Mouse (Mus musculus) intestine, embryonic 14.5 days (tissue): ENCODE measurements at regions not wholly inside any gene's neighbourhood (a gene's known extent, or its start where the extent isn't known, plus 50 kb on each side); places are given as distances from the start of the nearest gene placed in this dataset.
A peak's percentile ranks its signal among the peaks of the same experiment; 100 is the strongest.

Experiments used
- ATAC-seq: fragments of 200-750 bp; cut with Nextera tagmentation; replicated peaks from 2 replicates; pipeline ENCODE4 v1.8.0; 2017; ENCODE audit warnings: low read depth, moderate number of reproducible peaks, moderate TSS enrichment, moderate library complexity; ENCODE audit not compliant: low FRiP score, low TSS enrichment
- DNase-seq: peaks from one replicate; pipeline ENCODE4 v3.0.0-alpha.2; 2018; ENCODE audit warnings: low spot score
- H3K27ac ChIP-seq: fragments of 300-500 bp; sonication (generic); 2 replicates; pipeline ENCODE4 v1.5.1; 2014; ENCODE audit warnings: low read depth, mild to moderate bottlenecking, control low read depth
- H3K27me3 ChIP-seq: fragments of 300-500 bp; sonication (generic); replicated peaks from 2 replicates; pipeline ENCODE4 v1.6.1; 2014; ENCODE audit warnings: low read length, control low read depth; ENCODE audit not compliant: control insufficient read depth, insufficient read depth
- H3K36me3 ChIP-seq: fragments of 300-500 bp; sonication (generic); 2 replicates; pipeline ENCODE4 v1.6.1; 2014; ENCODE audit warnings: low read length, control low read depth; ENCODE audit not compliant: control insufficient read depth, insufficient read depth
- H3K4me1 ChIP-seq: fragments of 300-500 bp; sonication (generic); replicated peaks from 2 replicates; pipeline ENCODE4 v1.6.1; 2014; ENCODE audit warnings: low read length, control low read depth, mixed read lengths; ENCODE audit not compliant: control insufficient read depth, insufficient read depth
- H3K4me2 ChIP-seq: fragments of 300-500 bp; sonication (generic); 2 replicates; pipeline ENCODE4 v1.6.1; 2014; ENCODE audit warnings: low read length
- H3K4me3 ChIP-seq: fragments of 300-500 bp; sonication (generic); 2 replicates; pipeline ENCODE4 v1.5.1; 2014; ENCODE audit warnings: low read depth, low read length, control low read depth, mixed read lengths
- H3K9ac ChIP-seq: fragments of 300-500 bp; sonication (generic); 2 replicates; pipeline ENCODE4 v1.6.1; 2014; ENCODE audit warnings: mild to moderate bottlenecking, low read length
- H3K9me3 ChIP-seq: fragments of 300-500 bp; sonication (generic); 2 replicates; pipeline ENCODE4 v1.6.1; 2016; ENCODE audit warnings: low read length, control low read depth; ENCODE audit not compliant: control insufficient read depth
- WGBS: fragments of 180-500 bp; shearing (Covaris S2); extraction: QIAGEN DNeasy Blood & Tissue Kit; methylation state at CpG from one replicate; pipeline ENCODE4 v1.1.7; 2014; 5-methylcytosine and 5-hydroxymethylcytosine counted together

- no peak overlapping the region for H3K4me3 ChIP-seq
- H3K36me3 ChIP-seq, result no peaks in the 10 kb centered on the region
- no peak for DNase-seq
- H3K9ac ChIP-seq, result no peak overlapping the region
- no peaks in the 10 kb centered on the region for H3K9me3 ChIP-seq
- no peaks in the 10 kb centered on the region for H3K27me3 ChIP-seq
- H3K4me2 ChIP-seq, result no peak overlapping the region
- no peak overlapping the region for H3K27ac ChIP-seq
- ATAC-seq, result no peak
- H3K4me1 ChIP-seq, result peaks cover 4% of the 10 kb centered on the region
- WGBS, result 89% methylated on average over 2 of the region's 2 CpGs
These were observed 168.3 kb upstream of the Jmjd1c start for GRCm38 (mm10) chr10:66927651-66928050.

- ATAC-seq, result peak; percentile 74
- H3K4me1 ChIP-seq, result no peaks in the 10 kb centered on the region; the same call in 1 of the 2 replicates
- DNase-seq, result no peak
- H3K27ac ChIP-seq, result no peak overlapping the region
- no peak overlapping the region for H3K9ac ChIP-seq
- WGBS, result 56% methylated on average over 6 of the region's 6 CpGs
- H3K4me3 ChIP-seq, result no peak overlapping the region
- no peaks in the 10 kb centered on the region for H3K9me3 ChIP-seq
- H3K4me2 ChIP-seq, result no peak overlapping the region
- H3K36me3 ChIP-seq, result no peaks in the 10 kb centered on the region
- no peaks in the 10 kb centered on the region for H3K27me3 ChIP-seq
These were observed 167.5 kb upstream of the Jmjd1c start for GRCm38 (mm10) chr10:66928211-66928990.

DNA sequence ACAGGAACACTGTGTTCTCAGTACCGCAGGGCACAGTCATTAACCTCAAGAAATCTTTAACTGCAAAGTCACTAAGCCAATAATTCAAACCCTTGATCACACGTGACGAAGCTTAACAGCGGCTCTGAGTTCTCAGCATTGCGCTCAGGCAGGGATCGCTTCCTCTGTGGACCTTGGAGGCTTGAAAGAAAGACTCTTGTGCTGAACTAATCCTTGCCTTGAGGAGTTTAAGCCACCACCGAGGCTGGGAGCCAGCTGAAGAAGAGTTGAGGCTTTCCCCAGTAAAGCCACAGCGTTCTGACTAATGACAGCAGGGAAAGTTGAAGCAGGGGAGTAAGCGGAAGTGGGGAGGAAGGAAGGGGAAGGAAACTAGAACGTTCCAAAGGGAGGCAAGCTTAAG lies 165.4 kb upstream of the Jmjd1c start:
- Histone ChIP-seq H3K9ac (no peak overlapping the region), H3K27me3 (no peaks in the 10 kb centered on the region), H3K4me3 (no peak overlapping the region), H3K9me3 (no peaks in the 10 kb centered on the region), H3K4me1 (no peaks in the 10 kb centered on the region; the same call in 1 of the 2 replicates), H3K27ac (no peak overlapping the region), H3K36me3 (no peaks in the 10 kb centered on the region), H3K4me2 (no peak overlapping the region)
- no peak for DNase-seq
- no peak for ATAC-seq
- 64% methylated on average over 10 of the region's 10 CpGs for WGBS

DNA sequence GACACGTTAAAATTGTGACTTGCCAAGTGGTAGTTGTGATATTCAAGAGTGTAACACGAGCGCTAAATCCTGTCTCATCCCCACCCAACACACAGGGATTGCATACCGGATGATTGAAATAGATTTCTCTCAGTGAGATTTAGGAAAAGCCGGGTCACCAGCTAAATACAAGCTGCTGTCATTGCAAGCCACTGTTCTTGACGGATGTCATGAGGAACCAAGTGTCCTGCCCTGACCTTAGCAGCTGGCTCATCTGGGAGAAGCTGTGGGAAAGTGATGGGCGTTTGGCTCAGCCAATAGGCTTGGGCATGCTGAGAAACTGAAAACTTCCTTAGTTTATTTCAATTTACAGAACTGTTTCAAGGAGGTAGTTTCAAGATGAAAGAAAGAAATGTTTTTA lies 164.4 kb upstream of the Jmjd1c start:
- H3K4me3 ChIP-seq, result no peak overlapping the region
- no peak overlapping the region for H3K27ac ChIP-seq
- WGBS, result 73% methylated on average over 7 of the region's 7 CpGs
- no peaks in the 10 kb centered on the region for H3K9me3 ChIP-seq
- H3K27me3 ChIP-seq, result no peaks in the 10 kb centered on the region
- DNase-seq, result no peak
- H3K9ac ChIP-seq, result no peak overlapping the region
- H3K4me2 ChIP-seq, result no peak overlapping the region
- H3K36me3 ChIP-seq, result no peaks in the 10 kb centered on the region
- no peak for ATAC-seq
- no peaks in the 10 kb centered on the region; the same call in 1 of the 2 replicates for H3K4me1 ChIP-seq

- Histone ChIP-seq H3K36me3 (no peaks in the 10 kb centered on the region), H3K4me1 (no peaks in the 10 kb centered on the region; the same call in 1 of the 2 replicates), H3K27me3 (no peaks in the 10 kb centered on the region), H3K9me3 (no peaks in the 10 kb centered on the region), H3K4me2 (no peak overlapping the region), H3K27ac (no peak overlapping the region), H3K9ac (no peak overlapping the region), H3K4me3 (no peak overlapping the region)
- 76% methylated on average over 6 of the region's 6 CpGs for WGBS
- no peak for ATAC-seq
- no peak for DNase-seq
These were observed 163.4 kb upstream of the Jmjd1c start for GRCm38 (mm10) chr10:66932544-66932943.

DNA sequence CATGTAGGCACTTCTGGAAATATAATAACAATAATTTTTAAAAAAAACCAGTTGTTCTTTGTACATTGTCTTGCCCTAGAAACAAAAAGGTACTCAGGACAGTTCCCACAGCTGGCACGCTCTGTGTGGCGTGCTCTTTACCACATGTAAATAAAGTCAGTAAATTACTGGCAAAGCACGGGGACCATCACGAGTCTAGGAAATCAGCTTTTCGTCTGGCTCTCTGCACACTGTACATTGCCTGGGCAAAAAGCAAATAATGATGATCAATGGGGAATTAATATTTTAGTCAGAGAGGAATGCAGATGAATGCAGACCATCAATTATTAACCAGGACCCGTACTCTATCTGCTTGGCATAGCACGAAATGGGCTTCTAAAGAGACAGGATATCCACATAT lies 162.2 kb upstream of the Jmjd1c start:
- Histone ChIP-seq H3K27me3 (no peaks in the 10 kb centered on the region), H3K36me3 (no peaks in the 10 kb centered on the region), H3K4me2 (no peak overlapping the region), H3K9ac (no peak overlapping the region), H3K4me3 (no peak overlapping the region), H3K27ac (no peak overlapping the region), H3K9me3 (no peaks in the 10 kb centered on the region), H3K4me1 (no peaks in the 10 kb centered on the region; the same call in 1 of the 2 replicates)
- DNase-seq (no peak), ATAC-seq (no peak)
- 56% methylated on average over 7 of the region's 7 CpGs for WGBS

- ATAC-seq (no peak), DNase-seq (no peak)
- Histone ChIP-seq H3K9me3 (no peaks in the 10 kb centered on the region), H3K9ac (no peak overlapping the region), H3K36me3 (no peaks in the 10 kb centered on the region), H3K4me2 (no peak overlapping the region), H3K4me1 (no peaks in the 10 kb centered on the region; the same call in 1 of the 2 replicates), H3K27ac (no peak overlapping the region), H3K4me3 (no peak overlapping the region), H3K27me3 (no peaks in the 10 kb centered on the region)
- 43% methylated on average over 6 of the region's 6 CpGs for WGBS
These were observed 160.2 kb upstream of the Jmjd1c start for GRCm38 (mm10) chr10:66935731-66936130.

- Histone ChIP-seq H3K27ac (no peak overlapping the region), H3K27me3 (no peaks in the 10 kb centered on the region), H3K4me1 (no peaks in the 10 kb centered on the region; the same call in 1 of the 2 replicates), H3K4me3 (no peak overlapping the region), H3K4me2 (no peak overlapping the region), H3K36me3 (no peaks in the 10 kb centered on the region), H3K9me3 (no peaks in the 10 kb centered on the region), H3K9ac (no peak overlapping the region)
- 91% methylated on average over 13 of the region's 13 CpGs for WGBS
- ATAC-seq (no peak), DNase-seq (no peak)
These were observed 158.8 kb upstream of the Jmjd1c start for GRCm38 (mm10) chr10:66937116-66937515.

GRCm38 (mm10) chr10:66940368-66940767 lies 155.6 kb upstream of the Jmjd1c start:
- ATAC-seq, result no peak
- H3K4me2 ChIP-seq, result no peak overlapping the region
- no peaks in the 10 kb centered on the region for H3K9me3 ChIP-seq
- no peak for DNase-seq
- no peaks in the 10 kb centered on the region for H3K4me1 ChIP-seq
- H3K4me3 ChIP-seq, result no peak overlapping the region
- H3K27me3 ChIP-seq, result no peaks in the 10 kb centered on the region
- 86% methylated on average over 6 of the region's 6 CpGs for WGBS
- H3K27ac ChIP-seq, result no peak overlapping the region
- H3K9ac ChIP-seq, result no peak overlapping the region
- H3K36me3 ChIP-seq, result no peaks in the 10 kb centered on the region
